Mouse (Mus musculus): Measurements from ENCODE around the gene Syt13.

GRCm38 (mm10) chr2:92945125-92945746 lies 30.3 kb downstream of the Syt13 start:
- TF ChIP-seq FOSL1 (IDR thresholded peaks at IDR 0.05; ENCODE audit: insufficient read depth, low read length, poor library complexity, severe bottlenecking) (peak; percentile 94), CTCF (IDR thresholded peaks at IDR 0.05; ENCODE audit: control insufficient read depth, insufficient read depth, insufficient read length) (no peak), MAX (IDR thresholded peaks at IDR 0.05) (no peak), MYOG (IDR thresholded peaks at IDR 0.05; ENCODE audit: control insufficient read depth, extremely low read depth, insufficient read length) (no peak), USF1 (IDR thresholded peaks at IDR 0.05; ENCODE audit: low read depth) (peak; percentile 79), MYOD1 (IDR thresholded peaks at IDR 0.05; ENCODE audit: control insufficient read depth, insufficient read length, low read depth) (peak; percentile 53), CEBPB (IDR thresholded peaks at IDR 0.05; ENCODE audit: low read depth) (peak; percentile 88)

Data from C2C12 (cell line).